Mouse (Mus musculus): Measurements from ENCODE around the gene Bloc1s1.

Bloc1s1 gene

GRCm38 (mm10) chr10:128931441-128931840 is 7.6 kb upstream of the Bloc1s1 start:
- no peak for DNase-seq (ENCODE audit: extremely low spot score)

GRCm38 (mm10) chr10:128929638-128930378 is 6.0 kb upstream of the Bloc1s1 start:
- DNase-seq (ENCODE audit: extremely low spot score), result no peak

- no peak for DNase-seq (ENCODE audit: extremely low spot score)
Observed at GRCm38 (mm10) chr10:128928356-128928755, 4.5 kb upstream of the Bloc1s1 start.

GRCm38 (mm10) chr10:128923013-128923691 is 683 bp downstream of the Bloc1s1 start:
- DNase-seq (ENCODE audit: extremely low spot score), result peak; percentile 85

GRCm38 (mm10) chr10:128922822-128923012 is 1.1 kb downstream of the Bloc1s1 start, which contains the start of gene Rdh5:
Gene Rdh5 (minus strand): TSS chr10:128922888.
- no peak for DNase-seq (ENCODE audit: extremely low spot score)

- no peak for DNase-seq (ENCODE audit: extremely low spot score)
Observed at GRCm38 (mm10) chr10:128921883-128922821, 1.7 kb downstream of the Bloc1s1 start.

- DNase-seq (ENCODE audit: extremely low spot score), result no peak
Observed at GRCm38 (mm10) chr10:128921251-128921650, 2.6 kb downstream of the Bloc1s1 start.

- no peak for DNase-seq (ENCODE audit: extremely low spot score)
Observed at GRCm38 (mm10) chr10:128920736-128921161, 3.1 kb downstream of the Bloc1s1 start.

- DNase-seq (ENCODE audit: extremely low spot score), result no peak
Observed at GRCm38 (mm10) chr10:128919966-128920365, 3.9 kb downstream of the Bloc1s1 start.

GRCm38 (mm10) chr10:128919203-128919631 is 4.6 kb downstream of the Bloc1s1 start:
- DNase-seq (ENCODE audit: extremely low spot score), result no peak

- no peak for DNase-seq (ENCODE audit: extremely low spot score)
Observed at GRCm38 (mm10) chr10:128918246-128918645, 5.6 kb downstream of the Bloc1s1 start.

- no peak for DNase-seq (ENCODE audit: extremely low spot score)
Observed at GRCm38 (mm10) chr10:128917400-128917799, 6.4 kb downstream of the Bloc1s1 start.

- DNase-seq (ENCODE audit: extremely low spot score), result no peak
Observed at GRCm38 (mm10) chr10:128916665-128917064, 7.2 kb downstream of the Bloc1s1 start.

- no peak for DNase-seq (ENCODE audit: extremely low spot score)
Observed at GRCm38 (mm10) chr10:128915550-128915949, 8.3 kb downstream of the Bloc1s1 start.

GRCm38 (mm10) chr10:128913696-128914095 is 10.1 kb downstream of the Bloc1s1 start:
- DNase-seq (ENCODE audit: extremely low spot score), result no peak

GRCm38 (mm10) chr10:128913219-128913618 is 10.6 kb downstream of the Bloc1s1 start:
- peak; percentile 87 for DNase-seq (ENCODE audit: extremely low spot score)

GRCm38 (mm10) chr10:128912791-128913190 is 11.0 kb downstream of the Bloc1s1 start:
- no peak for DNase-seq (ENCODE audit: extremely low spot score)

GRCm38 (mm10) chr10:128912268-128912667 is 11.6 kb downstream of the Bloc1s1 start:
- no peak for DNase-seq (ENCODE audit: extremely low spot score)

GRCm38 (mm10) chr10:128911430-128911829 is 12.4 kb downstream of the Bloc1s1 start:
- no peak for DNase-seq (ENCODE audit: extremely low spot score)

- peak; percentile 59 for DNase-seq (ENCODE audit: extremely low spot score)
Observed at GRCm38 (mm10) chr10:128910066-128910841, 13.6 kb downstream of the Bloc1s1 start.

- peak; percentile 88 for DNase-seq (ENCODE audit: extremely low spot score)
Observed at GRCm38 (mm10) chr10:128909567-128910028, 14.2 kb downstream of the Bloc1s1 start.
